Mouse (Mus musculus) kidney, postnatal 14 days (tissue): Measurements from ENCODE around the gene Zfp945.
"Not testable (repeated sequence)": the region's sequence is repeated elsewhere in the genome, so short reads cannot be mapped to it uniquely, and the experiment has no call there.

ENCODE experiments used
- DNase-seq: peaks from one replicate; pipeline ENCODE4 v3.0.0; 2022; ENCODE audit warnings: mixed read lengths

The Zfp945 gene

GRCm38 (mm10) chr17:22866845-22867481 is at the start of gene Zfp945:
Zfp945 (minus strand) TSS chr17:22867134.
- peak; percentile 86 for DNase-seq

- no peak for DNase-seq
Measured at GRCm38 (mm10) chr17:22888302-22888701, 21.4 kb upstream of the Zfp945 start.

- DNase-seq, result no peak
Measured at GRCm38 (mm10) chr17:22884059-22884698, 17.2 kb upstream of the Zfp945 start.

- DNase-seq, result no peak
Measured at GRCm38 (mm10) chr17:22877427-22878307, 10.7 kb upstream of the Zfp945 start.

- DNase-seq, result no peak
Measured at GRCm38 (mm10) chr17:22876316-22876715, 9.4 kb upstream of the Zfp945 start.

- not testable (repeated sequence) for DNase-seq
Measured at GRCm38 (mm10) chr17:22875549-22875948, 8.6 kb upstream of the Zfp945 start.

- DNase-seq, result no peak
Measured at GRCm38 (mm10) chr17:22866421-22866844, 501 bp downstream of the Zfp945 start.

GRCm38 (mm10) chr17:22821166-22821565 is 45.8 kb downstream of the Zfp945 start:
- no peak for DNase-seq

GRCm38 (mm10) chr17:22818199-22818595 is 48.7 kb downstream of the Zfp945 start:
- DNase-seq, result no peak

- DNase-seq, result peak; percentile 79
Measured at GRCm38 (mm10) chr17:22817471-22818198, 49.3 kb downstream of the Zfp945 start.

- DNase-seq, result peak; percentile 2
Measured at GRCm38 (mm10) chr17:22799707-22800106, 67.2 kb downstream of the Zfp945 start.
